Mouse (Mus musculus): ENCODE results near the gene Ube3c. TPM values are rescaled to one million over a fixed set of nuclear protein-coding genes. Genes with fewer than 3 reads are reported as not detected.
"Not testable (repeated sequence)": the region's sequence is repeated elsewhere in the genome, so short reads cannot be mapped to it uniquely, and the experiment has no call there.

The Ube3c gene
- total RNA-seq (2021) = 10 to 100 TPM; 37.5 to 41.4 TPM
- long read RNA-seq, experiment 1, full-length matches to known transcripts = 43 of 52 reads
- long read RNA-seq, experiment 1, partial matches to known transcripts = 4 of 52 reads
- long read RNA-seq, experiment 1, other reads (novel, unspliced or antisense) = 5 of 52 reads
- long read RNA-seq, experiment 2, full-length matches to known transcripts = 34 of 43 reads
- long read RNA-seq, experiment 2, partial matches to known transcripts = 4 of 43 reads
- long read RNA-seq, experiment 2, other reads (novel, unspliced or antisense) = 5 of 43 reads

DNA sequence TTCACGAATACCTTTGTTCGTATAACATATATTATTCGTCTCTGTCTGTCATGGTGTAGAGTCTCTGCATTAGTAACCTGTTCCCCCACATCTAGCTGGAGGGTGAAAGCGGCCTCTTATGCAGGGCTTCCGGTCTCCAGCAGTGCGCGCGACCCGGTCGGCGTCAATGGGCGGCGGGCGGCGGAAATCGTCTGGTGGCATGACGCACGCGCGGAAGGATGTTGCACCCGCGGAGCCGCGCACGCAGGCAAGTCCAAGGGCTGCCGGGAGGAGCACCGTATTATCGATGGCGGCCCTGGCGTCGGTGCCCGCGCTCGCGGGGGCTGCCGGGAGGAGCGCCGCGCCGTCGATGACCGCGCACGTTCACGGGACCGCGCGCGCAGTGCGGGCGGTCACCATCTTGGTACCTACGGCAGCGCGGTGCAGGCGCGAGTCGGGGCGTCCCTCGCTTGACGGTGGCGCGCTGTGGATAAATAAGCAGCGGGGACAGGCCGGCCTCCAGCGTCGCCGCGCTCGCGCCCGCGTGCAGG lies at the start of gene Ube3c:
Gene Ube3c, plus strand, starts transcription at position 395 of the 530 bp plus-strand sequence.
- intact Hi-C loops (cut with DNase I) = loop anchor here (5.0 kb wide), 1 partner anchor 168 kb away; the partner anchor contains the start of genes Dnajb6 and Gm5129
- DNase-seq = peak; percentile 98

- no peak for DNase-seq
- intact Hi-C loops (cut with DNase I) = no loop called here
Measured at GRCm38 (mm10) chr5:29560111-29560510, 8.9 kb upstream of the Ube3c start.

DNA sequence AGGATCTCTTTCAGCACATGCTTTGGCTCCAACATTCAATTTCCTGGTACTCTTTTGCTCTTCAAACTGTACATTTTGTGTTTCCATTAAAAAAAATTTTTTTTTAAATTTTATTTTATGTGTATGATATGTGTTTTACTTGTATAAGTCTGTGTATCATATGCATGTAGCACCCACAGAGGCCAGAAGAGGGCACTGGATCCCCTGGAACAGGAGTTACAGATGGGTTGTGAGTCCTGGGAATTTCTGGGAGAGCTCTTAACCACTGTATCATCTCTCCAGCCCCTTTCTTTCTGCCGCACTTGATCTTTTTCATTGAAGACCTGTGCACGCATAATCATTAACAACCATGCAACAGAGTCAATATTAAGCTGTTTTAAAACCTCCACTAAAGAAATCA lies 8.4 kb upstream of the Ube3c start:
- intact Hi-C loops (cut with DNase I) = no loop called here
- DNase-seq = no peak

DNA sequence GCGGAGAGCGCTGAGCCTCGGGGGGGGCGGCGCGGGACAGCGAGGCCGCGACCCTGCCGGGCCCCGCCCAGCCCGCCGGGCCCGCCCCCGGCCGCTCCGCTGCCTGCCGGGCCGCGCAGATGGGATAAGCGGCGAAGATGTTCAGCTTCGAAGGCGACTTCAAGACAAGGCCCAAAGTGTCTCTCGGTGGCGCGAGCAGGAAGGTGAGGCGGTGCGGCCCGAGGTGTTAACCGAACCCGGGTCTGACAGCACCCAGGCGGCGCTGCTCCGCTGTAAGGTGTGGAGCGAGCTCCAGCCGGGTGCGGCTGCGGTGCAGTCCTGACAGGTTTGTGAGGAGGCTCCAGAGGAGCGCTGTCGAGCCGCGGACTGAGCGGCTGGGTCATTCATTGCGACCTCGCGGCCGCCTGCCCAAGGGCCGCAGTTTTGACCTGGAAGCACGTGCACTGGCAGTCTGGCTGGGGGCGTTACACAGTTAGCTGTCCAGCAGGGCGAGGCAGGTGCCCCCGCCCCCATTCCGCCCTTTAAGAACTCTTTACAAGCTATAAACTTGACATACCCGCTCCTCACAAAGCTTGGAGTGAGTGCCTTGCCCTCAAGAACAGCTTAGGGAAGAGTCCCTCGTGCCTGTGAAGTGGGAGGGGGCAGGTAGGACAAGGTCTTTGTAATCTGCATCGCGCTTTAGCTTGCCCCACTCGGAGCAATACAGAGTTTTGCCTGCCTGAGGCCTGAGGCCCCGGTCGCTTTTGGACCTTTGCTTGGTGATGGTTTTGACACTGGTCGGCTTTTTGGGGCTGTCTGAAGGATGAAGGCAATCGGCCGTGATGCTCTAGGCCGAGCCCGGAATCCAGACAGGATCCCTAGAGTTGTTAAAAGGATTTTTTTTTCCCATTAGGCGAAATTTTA lies 587 bp downstream of the Ube3c start:
- intact Hi-C loops (cut with DNase I) = loop anchor here (5.0 kb wide), 1 partner anchor 168 kb away; the partner anchor contains the start of genes Dnajb6 and Gm5129
- no peak for DNase-seq

DNA sequence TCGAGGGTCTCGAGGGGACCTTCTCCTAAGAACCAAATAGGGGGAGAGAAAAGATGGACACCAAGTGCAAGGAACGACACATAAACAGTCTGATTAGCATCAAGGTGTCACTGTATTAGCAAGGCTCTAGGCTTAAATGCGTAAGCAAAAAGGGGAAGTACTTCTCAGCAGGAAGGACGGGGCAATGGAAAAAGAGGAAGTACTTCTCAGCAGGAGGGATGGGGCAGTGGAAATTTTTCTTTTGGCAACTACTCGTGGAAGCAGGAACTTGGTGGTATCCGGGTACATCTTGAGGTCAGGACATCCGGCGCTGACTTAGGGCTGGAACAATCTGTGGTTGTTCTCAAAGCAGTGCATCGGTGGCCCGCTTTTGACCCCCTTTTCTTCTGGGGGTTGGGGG lies 5.2 kb downstream of the Ube3c start:
- intact Hi-C loops (cut with DNase I); DNase-seq: not testable (repeated sequence)

DNA sequence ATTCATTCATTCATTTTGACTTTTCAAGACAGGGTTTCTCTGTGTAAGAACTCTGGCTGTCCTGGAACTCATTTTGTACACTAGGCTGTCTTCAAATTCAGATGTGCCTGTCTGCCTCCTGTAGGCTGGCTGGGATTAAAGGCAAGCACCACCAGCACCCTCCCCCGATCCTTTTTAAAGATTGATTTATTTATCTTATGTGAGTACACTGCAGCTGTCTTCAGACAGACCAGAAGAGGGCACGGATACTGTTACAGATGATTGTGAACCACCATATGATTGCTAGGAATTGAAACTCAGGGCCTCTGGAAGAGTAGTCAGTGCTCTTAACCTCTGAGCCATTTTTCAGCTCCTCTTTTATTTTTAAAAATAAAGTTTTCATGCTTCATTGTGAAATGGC lies 6.0 kb downstream of the Ube3c start:
- DNase-seq = no peak
- intact Hi-C loops (cut with DNase I) = no loop called here

DNA sequence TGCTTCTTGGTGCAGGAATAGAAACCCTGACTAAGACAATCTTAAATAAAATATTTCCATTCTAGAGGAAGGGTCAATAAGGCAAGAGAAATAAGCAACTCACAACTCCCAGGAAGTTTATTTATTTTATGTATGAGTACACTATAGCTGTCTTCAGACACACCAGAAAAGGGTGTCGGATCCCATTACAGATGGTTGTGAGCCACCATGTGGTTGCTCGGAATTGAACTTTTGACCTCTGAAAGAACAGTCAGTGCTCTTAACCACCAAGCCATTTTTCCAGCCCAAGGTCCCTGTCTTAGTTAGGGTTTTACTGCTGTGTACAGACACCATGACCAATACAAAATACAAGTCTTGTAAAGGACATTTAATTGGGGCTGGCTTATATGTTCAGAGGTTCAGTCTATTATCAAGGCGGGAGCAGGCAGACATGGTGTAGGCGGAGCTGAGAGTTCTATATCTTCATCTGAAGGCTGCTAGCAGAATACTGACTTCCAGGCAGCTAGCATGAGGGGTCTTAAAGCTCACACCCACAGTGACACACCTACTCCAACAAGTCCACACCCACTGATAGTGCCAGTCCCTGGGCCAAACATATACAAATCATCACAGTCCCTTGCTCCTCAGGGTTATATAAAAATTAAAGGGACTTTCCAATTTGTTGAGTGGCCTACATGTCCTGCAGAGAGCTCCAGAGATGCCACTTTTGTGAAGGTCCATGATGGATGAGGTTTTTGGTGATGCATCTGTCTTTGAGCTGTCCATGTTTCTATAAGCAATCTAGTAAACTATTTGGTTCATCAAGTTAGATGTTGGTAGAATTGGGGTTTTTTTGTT lies 9.0 kb downstream of the Ube3c start:
- intact Hi-C loops (cut with DNase I) = no loop called here
- DNase-seq = no peak

DNA sequence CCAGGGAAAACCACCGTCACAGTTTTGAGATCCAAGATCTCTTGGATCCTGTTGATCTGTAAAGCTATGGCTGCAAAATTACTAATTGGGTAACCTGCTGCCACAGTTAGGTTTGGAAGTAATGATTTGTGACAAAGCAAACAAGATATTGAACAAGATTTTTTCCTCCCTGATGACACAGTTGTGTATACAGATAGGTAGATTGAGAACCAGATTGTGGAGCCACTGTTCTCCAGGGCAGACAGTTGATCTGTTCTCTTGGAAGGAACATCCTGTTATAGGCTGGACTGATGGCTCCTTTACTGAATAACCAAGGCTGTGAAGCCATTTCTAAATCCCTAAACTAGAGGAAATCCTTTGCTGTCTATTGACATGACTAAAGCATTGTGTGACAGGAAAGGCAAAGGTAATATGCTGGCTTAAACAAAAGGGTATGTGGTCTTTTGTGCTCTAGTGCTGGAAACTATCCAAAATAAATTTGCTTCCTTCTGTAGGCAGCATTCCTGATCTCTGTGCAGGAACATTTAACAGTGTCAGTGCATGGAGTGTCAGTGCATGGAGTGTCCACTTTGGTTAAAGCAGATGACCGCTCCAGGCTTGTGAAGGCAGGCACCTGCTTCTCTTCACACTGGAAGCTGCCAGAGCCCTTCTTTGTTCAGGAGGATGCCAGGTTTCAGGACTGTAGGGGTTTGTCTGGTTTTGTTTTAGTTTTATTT lies 15.0 kb downstream of the Ube3c start:
- intact Hi-C loops (cut with DNase I) = loop anchor here (10.0 kb wide), 1 partner anchor 199 kb away; no protein-coding TSS in a partner anchor
- DNase-seq = no peak

DNA sequence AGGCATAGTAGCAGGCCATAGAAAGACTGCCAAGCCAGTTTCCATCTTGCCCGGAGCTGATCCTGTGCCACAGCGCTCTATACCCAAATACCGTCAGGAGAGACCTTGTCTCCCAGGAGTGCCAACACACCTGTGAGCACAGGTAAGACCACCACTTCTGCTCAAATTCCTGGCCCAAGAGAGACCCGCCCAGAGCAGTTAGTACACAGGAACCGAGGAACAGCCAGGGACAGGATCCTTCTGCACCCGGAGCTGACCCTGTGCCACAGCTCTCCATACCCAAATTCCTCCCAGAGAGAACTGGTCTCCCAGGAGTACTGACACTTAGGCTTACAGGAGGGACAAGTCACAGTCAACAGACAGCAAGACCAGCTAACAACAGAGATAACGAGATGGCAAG lies 23.1 kb downstream of the Ube3c start:
- intact Hi-C loops (cut with DNase I); DNase-seq: not testable (repeated sequence)

- intact Hi-C loops (cut with DNase I) = no loop called here
Measured at GRCm38 (mm10) chr5:29606546-29606945, 37.5 kb downstream of the Ube3c start.

DNA sequence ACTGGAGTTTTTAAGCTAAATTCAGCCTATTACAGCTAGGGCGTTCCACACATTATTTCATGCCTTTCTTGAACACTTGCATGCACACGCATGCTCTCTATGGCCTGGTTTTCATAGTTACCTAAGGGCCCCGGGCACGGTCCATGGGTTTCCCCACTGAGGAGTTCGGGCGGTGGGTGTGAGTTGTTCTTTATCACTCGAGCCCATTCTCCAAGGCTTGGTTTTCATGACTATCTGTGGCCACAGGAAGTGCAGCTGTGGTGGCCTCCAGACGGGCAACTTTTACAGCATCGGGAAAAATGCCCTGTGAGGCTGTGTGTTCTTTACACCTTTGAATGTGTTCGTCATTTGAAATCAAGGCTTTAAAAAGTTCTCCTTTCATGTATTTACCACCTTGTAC lies 56.6 kb downstream of the Ube3c start:
- intact Hi-C loops (cut with DNase I) = no loop called here
- no peak for DNase-seq

More at GRCm38 (mm10) chr5:29606546-29606945, 37.5 kb downstream of the Ube3c start:
- DNase-seq = no peak

GRCm38 (mm10) chr5:29629941-29630340 lies 60.9 kb downstream of the Ube3c start:
- no peak for DNase-seq
- intact Hi-C loops (cut with DNase I) = no loop called here

DNA sequence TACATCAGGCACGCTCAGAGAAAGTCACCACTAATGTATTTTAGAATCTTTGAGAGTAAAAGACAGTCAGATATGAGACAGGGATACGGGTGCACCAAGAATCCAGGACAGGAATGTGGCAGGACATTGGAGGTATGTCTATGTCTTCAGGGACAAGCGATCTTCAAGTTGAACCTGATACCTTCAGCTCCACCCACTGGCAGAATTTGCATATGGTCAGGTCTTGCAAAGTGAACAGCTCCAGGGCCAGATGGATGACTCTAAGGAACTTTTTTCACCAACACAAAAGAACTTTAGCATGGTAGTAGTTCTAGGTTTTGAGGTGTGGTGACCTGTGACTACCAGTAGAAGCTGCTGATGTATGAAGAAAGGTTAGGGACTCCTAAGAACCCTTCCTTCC lies 62.7 kb downstream of the Ube3c start:
- no peak for DNase-seq
- intact Hi-C loops (cut with DNase I) = no loop called here

- no peak for DNase-seq
Measured at GRCm38 (mm10) chr5:29636298-29636697, 67.3 kb downstream of the Ube3c start.

GRCm38 (mm10) chr5:29636884-29637283 lies 67.8 kb downstream of the Ube3c start:
- intact Hi-C loops (cut with DNase I) = loop anchor here (5.0 kb wide), 1 partner anchor 250 kb away; no protein-coding TSS in a partner anchor
- no peak for DNase-seq

More at GRCm38 (mm10) chr5:29636298-29636697, 67.3 kb downstream of the Ube3c start:
- intact Hi-C loops (cut with DNase I) = loop anchor here (5.0 kb wide), 1 partner anchor 249 kb away; no protein-coding TSS in a partner anchor

GRCm38 (mm10) chr5:29641124-29641884 lies 72.3 kb downstream of the Ube3c start:
- DNase-seq = no peak
- intact Hi-C loops (cut with DNase I) = no loop called here

- intact Hi-C loops (cut with DNase I) = no loop called here
- DNase-seq = no peak
Measured at GRCm38 (mm10) chr5:29651696-29652095, 82.7 kb downstream of the Ube3c start.

- no peak for DNase-seq
- intact Hi-C loops (cut with DNase I) = no loop called here
Measured at GRCm38 (mm10) chr5:29657590-29658339, 88.7 kb downstream of the Ube3c start.
